Mouse (Mus musculus): ENCODE measurements around the gene Eva1a.
A peak's percentile ranks its signal among the peaks of the same experiment; 100 is the strongest.

Gene Eva1a

DNA sequence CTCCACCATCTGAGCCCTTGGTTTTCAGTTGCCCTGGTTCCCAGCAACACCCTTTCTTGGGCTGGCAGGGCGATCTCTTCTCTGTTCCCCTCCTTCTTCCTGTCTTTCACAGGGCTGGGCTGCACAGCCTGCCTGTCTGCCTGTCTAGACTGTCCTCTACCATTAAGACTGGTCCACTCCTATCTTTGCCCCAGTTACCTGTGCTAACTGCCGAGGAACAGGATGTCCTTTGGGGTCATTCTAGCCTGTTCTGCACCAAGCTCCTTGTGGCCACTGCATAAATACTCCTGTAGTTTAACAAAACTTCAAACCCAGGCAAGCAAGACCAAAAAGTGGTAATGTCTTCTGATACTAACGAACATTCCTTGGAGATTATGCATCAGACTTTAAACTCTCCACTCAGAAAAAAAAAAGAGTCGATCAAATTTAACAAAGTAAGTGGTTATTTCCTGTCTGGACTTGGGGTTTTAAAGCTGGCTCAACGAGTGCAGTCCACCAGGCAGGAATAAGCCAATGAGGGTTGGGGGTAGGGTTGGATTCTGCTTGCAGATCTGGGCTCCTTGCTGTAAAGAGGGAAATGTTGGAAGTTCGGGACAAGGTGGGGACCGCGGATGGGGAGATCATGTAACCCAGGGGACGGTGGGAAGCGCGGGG is at the start of gene Eva1a:
Gene Eva1a (plus strand): TSS at position 210 of the 654 bp plus-strand sequence.
- DNase-seq (ENCODE audit: low spot score in 2 of 2): no peak

DNA sequence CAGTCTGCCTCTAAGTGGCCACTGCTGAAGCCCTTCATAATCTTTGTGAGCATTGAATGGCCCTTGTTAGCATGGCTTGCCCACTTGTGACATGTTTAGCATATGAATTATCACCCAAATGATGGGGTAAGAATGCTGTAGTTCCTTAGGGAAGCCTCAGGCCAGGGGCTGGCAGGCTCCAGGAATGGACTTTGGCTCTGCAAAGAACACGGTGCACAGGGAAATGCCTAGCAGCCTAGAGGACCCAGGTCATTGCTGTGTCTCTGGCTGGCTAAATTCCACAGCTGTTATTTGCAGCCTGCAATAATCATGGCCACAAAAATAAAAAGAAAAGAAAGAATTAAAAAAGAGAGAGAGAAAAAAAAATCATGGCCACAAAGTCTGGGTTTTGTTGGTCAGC is 28.5 kb upstream of the Eva1a start:
- no peak for DNase-seq (ENCODE audit: low spot score in 2 of 2)

DNA sequence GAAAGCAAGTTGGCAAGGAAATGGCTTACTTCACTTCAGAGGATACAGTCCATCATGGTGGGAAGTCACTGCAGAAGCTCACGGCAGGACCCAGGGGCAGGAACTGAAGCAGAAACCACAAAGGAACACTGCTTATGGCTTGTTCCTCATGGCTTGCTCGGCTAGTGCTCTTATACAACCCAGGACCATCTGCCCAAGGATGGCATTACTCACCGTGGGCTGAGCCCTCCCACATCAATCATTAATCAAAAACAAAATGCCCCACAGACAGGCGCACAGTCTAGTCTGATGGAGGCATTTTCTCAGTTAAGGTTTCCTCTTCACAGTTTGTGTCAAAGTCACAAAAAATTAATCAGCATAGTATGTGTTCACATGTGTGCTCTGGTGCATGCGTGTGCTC is 19.8 kb upstream of the Eva1a start:
- no peak for DNase-seq (ENCODE audit: low spot score in 2 of 2)

DNA sequence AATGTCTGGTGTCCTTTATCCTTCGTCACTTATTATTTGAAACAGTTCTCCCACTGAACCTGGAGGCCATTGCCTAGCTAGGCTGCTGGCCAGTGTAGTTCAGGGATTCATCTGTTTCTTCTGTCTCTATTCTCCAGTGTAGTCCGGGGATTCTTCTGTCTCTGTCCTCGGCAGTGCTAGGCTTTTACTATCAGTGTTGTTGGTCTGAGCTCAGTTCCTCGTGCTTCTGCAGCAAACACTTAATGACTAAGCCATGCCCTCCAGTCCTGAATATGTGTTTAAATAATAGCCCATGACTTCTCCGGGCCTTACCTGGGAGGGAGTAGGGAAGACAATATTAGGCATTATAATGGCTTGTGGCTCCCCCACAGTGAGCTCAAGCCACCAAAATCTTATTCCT is 19.3 kb upstream of the Eva1a start:
- DNase-seq (ENCODE audit: low spot score in 2 of 2): no peak

DNA sequence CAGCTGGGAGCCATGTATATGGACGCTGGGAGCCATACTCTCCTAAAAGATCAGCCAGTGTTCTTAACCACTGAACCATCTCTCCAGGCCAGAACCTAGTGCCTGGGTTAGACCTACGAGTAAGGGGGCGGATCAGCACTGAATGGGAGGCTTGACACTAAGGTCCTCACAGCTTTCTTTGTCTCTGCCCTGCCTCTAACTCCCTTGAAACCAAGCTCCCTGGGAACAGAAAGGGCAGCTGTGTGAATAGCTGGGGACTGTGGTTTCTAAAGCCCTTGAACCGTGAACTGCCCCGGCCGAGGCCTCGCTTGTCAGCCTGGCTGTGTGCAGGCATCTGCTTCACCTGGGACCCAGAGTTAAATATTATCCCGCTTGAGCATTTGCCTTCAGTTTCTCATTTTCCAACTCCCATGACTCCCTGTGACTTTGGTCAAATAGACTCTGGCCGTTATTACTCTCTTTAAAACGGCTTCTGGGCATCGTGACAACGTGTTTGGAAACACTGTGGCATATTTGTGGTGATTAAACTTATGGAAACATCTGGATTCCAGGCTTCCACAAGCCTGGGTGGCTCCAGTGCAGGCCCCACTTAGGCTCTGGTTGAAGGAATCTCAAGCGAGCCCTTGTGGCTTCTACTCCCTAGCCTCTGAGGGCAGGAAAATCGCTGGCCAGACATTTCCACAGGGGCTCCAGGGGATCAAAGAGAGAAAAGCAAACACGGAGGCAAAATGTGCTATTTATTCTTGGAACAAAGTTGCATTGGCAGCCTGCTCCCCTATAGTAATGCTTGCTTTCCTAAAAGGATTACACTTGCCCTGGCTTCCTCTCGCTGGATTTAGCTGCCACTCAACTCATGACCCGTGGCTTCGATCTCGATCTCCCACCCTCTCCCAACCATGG is 11.0 kb upstream of the Eva1a start:
- no peak for DNase-seq (ENCODE audit: low spot score in 2 of 2)

DNA sequence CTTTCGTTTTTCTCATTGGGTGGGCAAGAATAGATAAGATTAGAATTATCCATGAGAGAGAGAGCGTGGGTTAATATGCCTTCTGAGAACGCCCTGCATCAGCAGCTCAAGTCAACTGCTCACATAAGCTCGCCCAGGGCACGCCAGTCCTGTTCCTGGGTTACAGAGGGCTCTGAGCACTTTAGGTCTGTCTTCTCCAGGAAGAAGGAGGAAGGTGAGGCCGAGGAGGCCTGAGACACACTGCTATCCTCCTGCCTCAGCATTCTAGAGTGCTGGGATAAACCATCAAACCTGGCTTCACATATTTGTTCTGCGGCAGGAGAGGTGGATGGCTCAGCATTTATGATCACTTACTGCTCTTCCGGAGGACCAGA is 10.3 kb upstream of the Eva1a start:
- DNase-seq (ENCODE audit: low spot score in 2 of 2): no peak

DNA sequence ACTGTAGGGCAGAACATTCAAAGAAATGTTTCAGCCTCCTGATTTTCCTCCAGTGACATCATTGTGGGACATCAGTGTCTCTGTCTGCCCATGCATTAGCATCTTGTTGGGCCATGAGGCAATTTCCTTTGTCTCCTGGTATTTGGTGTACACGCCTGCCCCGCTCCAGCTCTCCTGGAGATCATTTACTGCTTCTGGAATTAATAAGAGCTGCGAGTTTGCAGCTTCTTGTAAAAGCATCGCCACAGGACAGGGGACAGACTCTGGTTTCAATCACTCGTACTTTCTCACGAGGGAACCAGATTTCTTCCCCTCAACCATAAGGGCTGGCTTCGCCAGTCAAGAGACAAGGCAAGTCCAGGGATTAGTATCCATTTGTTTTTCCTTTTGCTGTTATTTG is 3.6 kb upstream of the Eva1a start:
- no peak for DNase-seq (ENCODE audit: low spot score in 2 of 2)

DNA sequence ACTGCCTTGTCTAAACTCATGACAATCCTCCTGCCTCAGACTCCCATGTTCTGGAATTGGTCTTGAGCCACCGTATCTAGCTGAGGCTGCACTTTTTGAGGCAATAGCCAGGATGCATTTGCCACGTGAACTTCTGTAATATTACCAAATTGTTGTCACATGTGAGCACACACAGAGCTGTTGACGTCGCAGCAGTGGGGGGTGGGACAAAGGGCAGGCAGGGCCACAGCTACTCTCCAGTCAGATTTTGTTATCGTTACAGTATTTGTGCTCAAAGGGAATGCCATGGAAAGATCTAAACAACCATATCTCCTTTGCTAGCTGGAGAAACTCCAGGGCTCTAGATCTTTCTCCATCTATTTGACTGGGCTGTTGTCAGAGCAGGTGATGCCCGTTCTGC is 1.6 kb upstream of the Eva1a start:
- DNase-seq (ENCODE audit: low spot score in 2 of 2): no peak

DNA sequence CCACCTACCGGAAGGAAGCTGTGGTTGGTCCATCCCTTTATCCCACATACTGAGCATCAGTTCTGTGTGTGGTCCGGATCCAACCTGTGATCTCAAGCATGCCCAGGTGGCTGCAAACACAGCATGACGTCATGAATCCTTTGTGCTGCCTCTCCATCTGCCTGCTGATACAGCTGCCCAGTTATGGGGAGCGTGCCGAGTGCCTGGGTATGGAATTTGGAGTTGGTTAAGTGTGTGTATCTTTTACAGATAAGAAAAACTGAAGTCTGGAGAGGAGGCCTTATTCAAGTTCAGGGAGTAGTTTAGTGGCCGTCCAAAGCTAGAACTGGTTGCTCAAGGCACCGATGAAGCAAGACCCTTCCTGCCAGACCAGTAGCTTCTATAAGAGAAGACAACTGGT is 875 bp upstream of the Eva1a start:
- DNase-seq (ENCODE audit: low spot score in 2 of 2): no peak

DNA sequence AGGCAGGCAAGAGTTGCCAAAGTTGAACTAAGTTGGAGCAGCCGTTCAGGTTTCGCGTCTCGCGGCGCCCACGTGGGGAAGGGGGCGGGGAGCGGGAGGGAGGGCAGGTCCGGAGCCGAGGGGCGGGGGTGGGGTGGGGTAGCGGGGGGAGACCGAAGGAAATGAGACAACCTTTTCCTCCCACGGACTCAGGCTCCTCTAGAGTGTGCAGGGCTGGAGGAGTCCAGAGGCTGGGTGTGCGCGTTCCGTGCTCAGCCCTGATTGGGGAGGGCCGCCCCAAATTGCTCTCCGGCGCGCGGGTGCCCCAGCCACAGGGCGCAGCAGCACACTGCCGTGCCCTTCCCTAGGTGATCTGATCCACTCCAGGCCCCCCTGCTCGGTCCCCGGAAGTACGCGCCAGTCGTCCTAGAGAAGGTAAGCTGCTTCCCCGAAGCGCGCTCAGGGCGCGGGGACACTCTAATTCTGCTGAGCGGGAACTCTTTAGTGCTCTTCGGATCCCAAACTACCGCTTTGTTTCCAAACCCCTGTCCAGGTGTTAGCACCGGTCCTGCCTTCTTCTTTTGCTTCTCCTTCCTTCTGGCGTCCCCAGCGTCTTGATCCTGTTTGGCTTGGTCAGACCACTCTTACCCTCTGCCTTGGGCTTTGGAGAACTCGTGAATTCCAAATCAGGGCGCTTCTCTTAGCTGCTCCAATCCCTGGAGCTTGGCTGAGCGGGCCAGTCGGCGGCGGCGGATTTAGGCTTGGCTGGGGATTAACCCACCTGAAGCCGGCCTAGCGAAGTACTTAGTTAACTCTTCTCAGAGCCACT is 849 bp downstream of the Eva1a start:
- peak in 1 of 2 experiments; percentile 16 for DNase-seq (ENCODE audit: low spot score in 2 of 2)

DNA sequence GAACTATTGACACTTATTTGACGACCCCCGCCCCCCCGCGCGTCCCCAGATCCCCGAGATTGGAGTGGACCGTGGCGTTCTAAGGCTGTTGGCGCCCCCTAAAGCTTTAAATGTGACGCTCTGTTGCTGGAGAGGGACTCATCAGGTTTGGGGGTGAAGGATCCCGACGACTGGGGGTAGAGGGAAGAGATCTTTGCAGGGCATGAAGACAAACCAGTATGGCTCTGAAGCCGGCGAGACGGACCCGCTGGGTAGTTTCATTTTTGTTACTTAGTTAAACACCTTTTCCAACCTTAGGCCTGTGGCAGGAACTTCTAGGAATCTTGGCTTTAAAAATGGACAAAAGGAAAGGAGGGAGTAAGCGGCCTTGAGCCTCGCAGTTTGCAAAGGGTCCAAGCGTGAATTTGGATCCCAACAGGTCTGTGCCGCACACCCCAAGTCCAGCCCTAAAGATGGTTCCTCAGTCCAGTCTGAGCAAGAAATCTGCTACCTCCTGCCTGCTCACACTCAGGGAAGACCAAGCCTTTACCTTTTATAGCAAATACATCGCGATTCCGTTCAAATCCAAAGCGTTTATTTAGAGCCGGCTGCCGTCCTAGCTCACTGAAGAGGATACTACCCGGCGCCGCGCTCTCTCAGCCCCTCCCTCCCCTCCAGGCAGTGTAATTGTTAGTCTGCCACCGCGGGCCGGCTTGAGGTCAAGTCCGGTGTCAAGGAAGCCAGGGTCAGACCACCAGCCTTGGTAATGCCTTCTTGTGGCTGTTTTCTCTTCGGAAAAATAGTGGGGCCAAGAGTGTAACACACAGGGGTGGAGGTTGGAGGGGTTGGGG is 1.7 kb downstream of the Eva1a start:
- peak in 1 of 2 experiments; percentile 16 for DNase-seq (ENCODE audit: low spot score in 2 of 2)

DNA sequence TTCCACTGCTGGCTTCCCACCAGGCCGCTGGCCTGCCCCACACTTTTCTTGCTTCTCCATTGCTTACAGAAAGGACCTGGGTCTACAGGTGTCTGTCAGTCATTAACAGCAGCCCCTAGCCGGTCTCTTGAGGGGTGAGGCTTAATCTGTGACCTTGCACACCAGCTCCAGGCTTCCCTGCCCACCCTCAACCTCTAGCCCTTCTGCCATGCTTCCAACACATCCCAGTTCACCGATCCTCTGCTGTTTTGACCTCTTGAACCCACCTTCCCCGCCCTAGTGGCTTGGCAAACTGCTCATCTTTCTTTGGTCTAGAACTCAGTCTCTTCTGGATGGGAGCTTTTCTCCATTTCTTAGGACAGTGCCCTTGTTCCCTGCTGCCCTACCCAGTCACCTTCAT is 2.8 kb downstream of the Eva1a start:
- DNase-seq (ENCODE audit: low spot score in 2 of 2): no peak

DNA sequence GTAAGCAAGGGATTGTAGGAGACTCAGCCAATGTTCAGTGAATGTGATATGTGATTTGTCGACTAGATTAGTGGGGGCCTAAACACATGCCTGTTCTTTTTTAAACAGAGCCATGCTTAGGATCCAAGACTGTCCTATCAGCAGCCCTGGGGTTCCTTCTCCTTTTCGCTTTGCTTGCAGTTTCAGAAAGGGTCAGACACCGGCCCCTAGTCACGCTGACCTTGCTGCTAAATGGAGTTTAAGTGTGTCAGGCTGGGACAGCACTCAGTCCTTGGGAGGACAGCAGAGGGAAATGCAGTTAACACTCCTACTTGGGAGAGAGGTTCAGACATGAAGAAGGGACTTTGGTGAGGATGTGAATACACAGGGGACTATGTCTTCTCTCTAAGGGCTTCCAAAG is 3.7 kb downstream of the Eva1a start:
- DNase-seq (ENCODE audit: low spot score in 2 of 2): no peak

DNA sequence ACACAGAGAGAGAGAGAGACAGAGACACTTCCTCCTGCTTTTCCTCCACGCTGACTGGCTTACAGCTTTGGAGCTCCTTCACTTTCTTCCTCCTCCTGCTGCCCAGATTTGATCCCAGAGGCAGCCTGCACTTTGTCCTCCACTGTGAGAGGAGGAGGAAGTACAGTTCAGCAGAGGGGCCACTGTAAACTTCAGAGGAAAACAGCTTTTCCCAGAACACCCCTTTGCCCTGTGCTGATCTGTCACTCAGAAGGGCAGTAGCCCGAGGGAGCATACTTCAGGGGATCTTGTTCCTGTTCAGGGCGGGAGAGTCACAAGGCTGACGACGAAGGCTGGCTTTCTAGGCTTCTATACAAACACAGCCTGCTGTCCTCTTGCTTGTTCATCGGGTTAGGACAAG is 7.1 kb downstream of the Eva1a start:
- DNase-seq (ENCODE audit: low spot score in 2 of 2): no peak

DNA sequence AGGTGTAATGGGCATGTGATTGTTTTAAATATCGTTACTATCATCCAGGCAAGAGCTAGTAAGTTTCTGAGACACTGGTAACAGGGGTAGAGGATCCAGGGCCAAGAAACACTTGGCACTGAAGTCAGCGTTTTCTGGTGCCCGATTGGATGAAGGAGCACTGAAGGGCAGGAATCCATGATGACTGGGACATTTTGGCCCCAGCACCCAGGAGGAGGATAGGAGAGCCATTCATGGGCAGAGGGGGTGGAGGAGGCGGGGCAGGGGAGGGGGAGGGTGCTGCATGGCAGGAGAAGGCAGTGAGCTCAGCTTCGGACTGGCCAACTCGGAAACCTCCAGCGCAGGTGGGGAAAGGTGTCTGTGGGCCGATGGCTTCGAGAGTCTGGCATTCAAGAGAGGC is 9.4 kb downstream of the Eva1a start:
- DNase-seq (ENCODE audit: low spot score in 2 of 2): no peak

DNA sequence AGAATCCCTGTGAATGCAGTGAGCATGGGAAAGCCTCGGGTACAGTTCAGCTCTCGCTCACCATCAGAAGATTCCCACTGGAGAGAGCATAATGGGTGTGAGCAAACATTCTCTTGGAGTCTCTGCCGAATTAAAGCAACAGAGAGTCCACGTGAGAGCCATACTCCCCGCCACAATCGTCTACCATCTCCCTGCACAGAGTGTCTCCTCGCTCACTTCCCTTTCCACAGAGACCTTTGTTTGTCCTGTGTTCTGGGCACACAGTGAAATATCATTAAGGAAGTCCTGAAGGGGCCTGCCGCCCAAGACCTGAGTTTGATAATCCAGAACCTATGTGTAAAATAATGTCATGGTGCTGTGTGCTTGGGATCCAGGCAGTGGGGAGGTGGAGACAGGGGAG is 10.7 kb downstream of the Eva1a start:
- no peak for DNase-seq (ENCODE audit: low spot score in 2 of 2)

DNA sequence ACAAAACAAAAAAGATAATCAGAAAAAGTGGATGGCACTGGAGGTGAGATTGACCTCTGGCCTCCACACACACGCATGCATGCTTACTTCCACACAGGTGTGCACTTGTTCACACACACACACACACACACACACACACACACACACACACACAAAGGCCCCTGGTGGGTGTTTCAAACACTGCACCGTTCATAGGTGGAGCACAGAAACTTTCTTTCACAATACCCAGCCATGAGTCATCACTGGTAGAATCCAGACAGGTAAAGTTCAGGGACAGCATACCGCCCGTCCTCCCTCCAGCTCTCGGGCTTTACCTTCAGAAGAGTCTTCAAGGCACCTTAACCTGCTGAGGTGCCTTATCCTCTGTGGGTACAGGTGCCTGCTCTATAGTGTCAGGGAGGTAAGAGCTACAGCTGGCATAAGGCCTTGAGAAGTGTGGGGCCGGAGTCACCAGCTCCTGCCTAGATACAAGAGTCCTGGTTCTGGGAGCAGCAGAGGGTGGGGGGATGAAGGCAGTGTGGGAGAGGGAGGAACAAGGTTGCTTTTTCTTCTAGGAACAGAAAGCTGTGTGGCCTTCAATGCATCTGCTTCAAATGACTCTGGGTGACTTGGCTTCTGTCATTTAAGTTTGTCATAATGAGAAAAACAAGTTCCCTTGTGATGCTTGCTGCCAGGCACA is 11.3 kb downstream of the Eva1a start:
- DNase-seq (ENCODE audit: low spot score in 2 of 2): no peak

DNA sequence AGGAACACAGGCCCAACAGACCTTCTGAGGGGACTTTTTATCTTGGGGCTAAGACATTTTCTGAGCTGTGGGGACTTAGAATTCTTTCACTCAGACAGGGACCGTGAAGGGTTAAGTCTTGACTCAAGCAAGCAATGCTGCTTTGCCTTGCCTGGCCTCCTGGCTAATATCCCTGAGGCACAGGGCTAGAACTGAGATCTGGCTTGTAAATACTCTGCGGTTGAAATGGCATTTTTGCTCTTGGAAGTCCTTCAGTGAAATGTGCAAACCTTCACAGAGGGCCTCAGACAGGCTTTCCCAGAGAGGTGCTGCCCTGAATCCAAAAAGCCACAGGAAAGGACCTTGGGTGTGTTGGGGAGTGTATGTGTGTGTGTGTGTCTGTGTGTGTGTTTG is 11.9 kb downstream of the Eva1a start:
- DNase-seq (ENCODE audit: low spot score in 2 of 2): no peak

DNA sequence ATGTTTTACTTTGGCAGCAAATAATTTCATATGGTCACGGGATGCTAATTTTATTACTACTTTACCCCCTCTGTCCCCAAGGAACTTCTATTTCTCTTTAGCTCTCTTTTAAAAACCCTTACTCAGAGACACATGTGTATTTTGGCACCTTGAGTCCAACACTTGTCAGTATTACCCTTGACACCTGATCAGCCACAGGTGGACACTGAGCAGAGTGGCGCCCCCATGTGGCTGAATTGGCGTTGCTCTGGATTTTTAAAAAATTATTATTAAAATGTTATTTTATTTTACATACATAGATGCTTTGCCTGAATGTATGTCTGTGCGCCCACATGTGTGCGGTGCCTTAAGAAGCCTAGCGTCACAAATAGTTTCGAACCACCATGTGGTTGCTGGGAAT is 14.0 kb downstream of the Eva1a start:
- no peak for DNase-seq (ENCODE audit: low spot score in 2 of 2)

DNA sequence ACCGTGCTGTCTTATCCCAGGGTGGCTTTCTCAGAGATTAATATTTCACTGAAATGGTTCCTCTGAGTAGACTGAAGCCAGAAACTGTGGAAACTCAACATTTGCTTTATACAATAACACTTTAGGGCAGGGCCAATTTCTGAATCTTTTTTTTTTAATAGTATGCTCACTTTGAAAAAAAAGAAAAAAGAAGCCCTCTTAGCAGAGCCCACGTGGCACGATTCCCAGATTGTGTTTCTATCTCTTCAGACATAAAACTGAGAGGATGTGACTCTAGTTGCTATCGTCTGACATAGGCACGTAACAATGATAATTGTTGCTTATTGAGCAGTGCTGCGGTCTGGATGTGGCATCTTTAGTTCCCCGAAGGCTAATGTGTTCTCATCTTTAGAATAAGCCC is 19.1 kb downstream of the Eva1a start:
- no peak for DNase-seq (ENCODE audit: low spot score in 2 of 2)

DNA sequence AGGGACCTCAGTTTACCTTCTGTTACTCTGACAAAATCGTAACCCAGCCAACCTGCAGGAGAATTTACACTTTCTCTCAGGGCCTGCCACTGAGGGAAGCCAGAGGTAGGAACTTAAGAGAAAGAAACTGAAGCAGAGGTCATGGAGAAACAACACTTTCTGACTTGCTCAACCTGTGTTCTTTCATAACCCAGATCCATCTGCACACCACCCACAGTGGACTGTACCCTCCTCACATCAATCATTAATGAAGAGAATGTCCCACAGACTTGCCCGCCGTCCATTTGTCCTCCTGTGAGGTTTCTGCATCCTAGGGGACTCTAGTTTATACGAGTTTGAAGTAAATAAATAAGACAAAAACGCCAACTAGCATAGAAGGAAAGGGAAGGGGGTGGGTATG is 24.4 kb downstream of the Eva1a start:
- DNase-seq (ENCODE audit: low spot score in 2 of 2): no peak

Data from spleen, postnatal 10 days (tissue).